Mouse (Mus musculus): ENCODE data around the gene Heatr3. TPM values are rescaled to one million over a fixed set of nuclear protein-coding genes. Genes with fewer than 3 reads are reported as not detected.

The Heatr3 gene
- polyA plus RNA-seq (2014; fragmentation: Nextera tagmentation; extraction: Ambion mirVana): 30.7 and 39.9 TPM in 2 replicates

- H3K4me3 ChIP-seq (replicated peaks; ENCODE audit: low read depth, low read length): peak within 1 kb of the TSS; percentile 93
- H3K4me1 ChIP-seq (ENCODE audit: control insufficient read depth, insufficient read depth, low read length): peaks cover 12% of the 10 kb centered on the region
- H3K27me3 ChIP-seq (ENCODE audit: control insufficient read depth, insufficient read depth, low read length): no peaks in the 10 kb centered on the region
- no peaks in the 10 kb centered on the region for H3K9me3 ChIP-seq (ENCODE audit: control insufficient read depth, low read length)
- peak within 1 kb of the TSS; percentile 96 for H3K27ac ChIP-seq (replicated peaks; ENCODE audit: low read depth, low read length)
- H3K36me3 ChIP-seq (ENCODE audit: control insufficient read depth, insufficient read depth, low read length): peaks cover 57% of the 10 kb centered on the region
- under 1% methylated on average over 79 of the region's 79 CpGs for WGBS
- DNase-seq (peak; percentile 97), ATAC-seq (ENCODE audit: low FRiP score, low TSS enrichment) (peak; percentile 98)
- H3K9ac ChIP-seq (replicated peaks; ENCODE audit: low read length): peak within 1 kb of the TSS; percentile 84
- H3K4me2 ChIP-seq (ENCODE audit: low read length): peak within 1 kb of the TSS; percentile 74
Observed at GRCm38 (mm10) chr8:88137748-88138484, at the start of gene Heatr3. Gene Heatr3 (plus strand): TSS chr8:88137855.

DNA sequence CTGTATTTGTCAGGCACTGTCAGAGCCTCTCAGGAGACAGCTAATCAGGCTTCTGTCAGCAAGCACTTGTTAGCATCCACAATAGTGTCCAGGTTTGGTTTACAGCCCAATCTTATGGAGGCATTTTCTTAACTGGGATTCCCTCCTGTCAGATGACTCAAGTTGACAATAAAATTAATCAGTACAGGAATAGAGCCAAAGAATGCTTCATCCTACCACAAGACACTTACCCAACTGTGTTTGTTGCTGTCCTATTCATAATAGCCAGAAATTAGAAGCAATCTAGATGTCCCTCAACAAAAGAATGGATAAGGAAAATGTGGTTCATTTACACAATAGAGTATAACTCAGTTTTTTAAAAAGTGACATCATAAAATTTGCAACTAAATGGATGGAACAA lies 49.6 kb upstream of the Heatr3 start:
- Histone ChIP-seq H3K27ac (replicated peaks; ENCODE audit: low read depth, low read length) (no peak overlapping the region), H3K27me3 (ENCODE audit: control insufficient read depth, insufficient read depth, low read length) (no peaks in the 10 kb centered on the region), H3K36me3 (ENCODE audit: control insufficient read depth, insufficient read depth, low read length) (no peaks in the 10 kb centered on the region), H3K4me2 (ENCODE audit: low read length) (no peak overlapping the region), H3K9ac (replicated peaks; ENCODE audit: low read length) (no peak overlapping the region), H3K4me1 (ENCODE audit: control insufficient read depth, insufficient read depth, low read length) (no peaks in the 10 kb centered on the region), H3K4me3 (replicated peaks; ENCODE audit: low read depth, low read length) (no peak overlapping the region), H3K9me3 (ENCODE audit: control insufficient read depth, low read length) (no peaks in the 10 kb centered on the region)
- ATAC-seq (ENCODE audit: low FRiP score, low TSS enrichment) (no peak), DNase-seq (no peak)

GRCm38 (mm10) chr8:88091661-88092060 lies 46.0 kb upstream of the Heatr3 start:
- ATAC-seq (ENCODE audit: low FRiP score, low TSS enrichment) (no peak), DNase-seq (no peak)
- Histone ChIP-seq H3K36me3 (ENCODE audit: control insufficient read depth, insufficient read depth, low read length) (no peaks in the 10 kb centered on the region), H3K27ac (replicated peaks; ENCODE audit: low read depth, low read length) (no peak overlapping the region), H3K4me1 (ENCODE audit: control insufficient read depth, insufficient read depth, low read length) (no peaks in the 10 kb centered on the region), H3K9ac (replicated peaks; ENCODE audit: low read length) (no peak overlapping the region), H3K4me2 (ENCODE audit: low read length) (no peak overlapping the region), H3K4me3 (replicated peaks; ENCODE audit: low read depth, low read length) (no peak overlapping the region), H3K9me3 (ENCODE audit: control insufficient read depth, low read length) (no peaks in the 10 kb centered on the region), H3K27me3 (ENCODE audit: control insufficient read depth, insufficient read depth, low read length) (no peaks in the 10 kb centered on the region)
- WGBS: 89% methylated on average over 2 of the region's 2 CpGs

DNA sequence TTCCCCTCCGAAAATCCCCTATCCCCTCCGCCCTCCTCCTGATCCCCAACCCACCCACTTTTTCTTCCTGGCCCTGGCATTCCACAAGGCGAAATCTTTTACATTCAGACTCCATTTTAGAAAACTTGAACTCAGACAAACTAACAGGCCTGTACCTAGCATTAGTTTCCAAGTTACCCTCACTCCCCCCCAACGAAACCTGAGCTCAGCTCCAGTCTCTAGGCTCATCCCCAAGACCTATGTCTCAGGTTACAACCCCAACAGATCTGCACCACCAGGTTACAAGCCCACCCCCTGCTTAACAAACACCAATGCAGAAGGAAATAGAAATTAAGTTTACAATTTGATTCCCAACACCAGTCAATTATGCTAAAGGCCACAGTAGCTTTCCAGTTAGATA lies 44.3 kb upstream of the Heatr3 start:
- H3K27ac ChIP-seq (replicated peaks; ENCODE audit: low read depth, low read length): no peak overlapping the region
- H3K9me3 ChIP-seq (ENCODE audit: control insufficient read depth, low read length): no peaks in the 10 kb centered on the region
- H3K27me3 ChIP-seq (ENCODE audit: control insufficient read depth, insufficient read depth, low read length): no peaks in the 10 kb centered on the region
- no peaks in the 10 kb centered on the region for H3K36me3 ChIP-seq (ENCODE audit: control insufficient read depth, insufficient read depth, low read length)
- ATAC-seq (ENCODE audit: low FRiP score, low TSS enrichment) (no peak), DNase-seq (no peak)
- H3K4me2 ChIP-seq (ENCODE audit: low read length): no peak overlapping the region
- 71% methylated on average over 4 of the region's 4 CpGs for WGBS
- H3K4me3 ChIP-seq (replicated peaks; ENCODE audit: low read depth, low read length): no peak overlapping the region
- H3K4me1 ChIP-seq (ENCODE audit: control insufficient read depth, insufficient read depth, low read length): no peaks in the 10 kb centered on the region
- no peak overlapping the region for H3K9ac ChIP-seq (replicated peaks; ENCODE audit: low read length)

DNA sequence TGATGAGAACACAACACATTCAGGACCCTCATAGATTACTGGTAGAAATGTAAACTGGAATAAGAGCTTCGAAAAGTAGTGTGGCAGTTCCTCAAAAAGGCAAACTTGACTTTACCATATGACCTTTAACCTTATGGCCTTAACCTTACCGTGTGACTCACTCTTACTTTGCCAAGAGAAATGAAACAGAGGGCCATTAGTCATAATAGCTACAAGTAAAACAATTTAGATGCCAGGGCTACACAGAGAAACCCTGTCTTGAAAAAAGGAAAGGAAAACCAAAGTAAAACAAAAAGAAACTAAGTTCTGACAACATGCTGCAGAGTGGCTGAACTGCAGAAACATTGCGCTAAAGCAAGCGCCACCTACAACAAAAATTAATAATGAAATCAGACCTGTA lies 38.8 kb upstream of the Heatr3 start:
- no peaks in the 10 kb centered on the region for H3K36me3 ChIP-seq (ENCODE audit: control insufficient read depth, insufficient read depth, low read length)
- 93% methylated on average over 4 of the region's 4 CpGs for WGBS

GRCm38 (mm10) chr8:88099526-88099925 lies 38.1 kb upstream of the Heatr3 start:
- no peaks in the 10 kb centered on the region for H3K9me3 ChIP-seq (ENCODE audit: control insufficient read depth, low read length)
- H3K4me1 ChIP-seq (ENCODE audit: control insufficient read depth, insufficient read depth, low read length): no peaks in the 10 kb centered on the region
- WGBS: 0% methylated on average over 1 of the region's 1 CpGs
- no peak overlapping the region for H3K4me2 ChIP-seq (ENCODE audit: low read length)
- H3K36me3 ChIP-seq (ENCODE audit: control insufficient read depth, insufficient read depth, low read length): no peaks in the 10 kb centered on the region
- no peak overlapping the region for H3K4me3 ChIP-seq (replicated peaks; ENCODE audit: low read depth, low read length)
- no peak overlapping the region for H3K9ac ChIP-seq (replicated peaks; ENCODE audit: low read length)
- DNase-seq (peak; percentile 80), ATAC-seq (ENCODE audit: low FRiP score, low TSS enrichment) (no peak)
- no peaks in the 10 kb centered on the region for H3K27me3 ChIP-seq (ENCODE audit: control insufficient read depth, insufficient read depth, low read length)
- no peak overlapping the region for H3K27ac ChIP-seq (replicated peaks; ENCODE audit: low read depth, low read length)

More for the DNA sequence above, 38.8 kb upstream of the Heatr3 start:
- no peaks in the 10 kb centered on the region for H3K4me1 ChIP-seq (ENCODE audit: control insufficient read depth, insufficient read depth, low read length)
- no peaks in the 10 kb centered on the region for H3K9me3 ChIP-seq (ENCODE audit: control insufficient read depth, low read length)
- DNase-seq (no peak), ATAC-seq (ENCODE audit: low FRiP score, low TSS enrichment) (no peak)
- no peaks in the 10 kb centered on the region for H3K27me3 ChIP-seq (ENCODE audit: control insufficient read depth, insufficient read depth, low read length)
- no peak overlapping the region for H3K9ac ChIP-seq (replicated peaks; ENCODE audit: low read length)
- no peak overlapping the region for H3K27ac ChIP-seq (replicated peaks; ENCODE audit: low read depth, low read length)
- H3K4me2 ChIP-seq (ENCODE audit: low read length): no peak overlapping the region
- H3K4me3 ChIP-seq (replicated peaks; ENCODE audit: low read depth, low read length): no peak overlapping the region

DNA sequence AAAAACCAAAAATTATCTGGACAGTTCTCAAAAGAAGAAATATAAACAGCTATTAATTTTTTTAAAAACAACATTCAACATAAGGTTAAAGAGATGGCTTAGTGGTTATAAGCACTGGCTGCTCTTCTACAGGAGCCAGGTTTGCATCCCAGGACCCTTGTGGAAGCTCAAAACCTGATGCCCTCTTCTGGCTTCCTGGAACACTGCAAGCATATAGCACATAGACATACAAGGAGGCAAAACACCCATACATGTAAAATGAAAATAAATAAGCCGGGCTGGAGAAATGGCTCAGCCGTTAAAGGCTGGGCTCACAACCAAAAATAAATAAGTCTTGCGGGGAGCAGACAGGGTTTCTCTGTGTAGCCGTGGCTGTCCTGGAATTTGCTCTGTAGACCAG lies 28.4 kb upstream of the Heatr3 start:
- H3K4me3 ChIP-seq (replicated peaks; ENCODE audit: low read depth, low read length): no peak overlapping the region
- no peak overlapping the region for H3K27ac ChIP-seq (replicated peaks; ENCODE audit: low read depth, low read length)
- H3K4me2 ChIP-seq (ENCODE audit: low read length): no peak overlapping the region
- WGBS: 95% methylated on average over 4 of the region's 4 CpGs
- H3K9ac ChIP-seq (replicated peaks; ENCODE audit: low read length): no peak overlapping the region
- H3K4me1 ChIP-seq (ENCODE audit: control insufficient read depth, insufficient read depth, low read length): no peaks in the 10 kb centered on the region
- H3K36me3 ChIP-seq (ENCODE audit: control insufficient read depth, insufficient read depth, low read length): no peaks in the 10 kb centered on the region
- H3K27me3 ChIP-seq (ENCODE audit: control insufficient read depth, insufficient read depth, low read length): no peaks in the 10 kb centered on the region
- ATAC-seq (ENCODE audit: low FRiP score, low TSS enrichment): no peak
- DNase-seq: no peak
- no peaks in the 10 kb centered on the region for H3K9me3 ChIP-seq (ENCODE audit: control insufficient read depth, low read length)

DNA sequence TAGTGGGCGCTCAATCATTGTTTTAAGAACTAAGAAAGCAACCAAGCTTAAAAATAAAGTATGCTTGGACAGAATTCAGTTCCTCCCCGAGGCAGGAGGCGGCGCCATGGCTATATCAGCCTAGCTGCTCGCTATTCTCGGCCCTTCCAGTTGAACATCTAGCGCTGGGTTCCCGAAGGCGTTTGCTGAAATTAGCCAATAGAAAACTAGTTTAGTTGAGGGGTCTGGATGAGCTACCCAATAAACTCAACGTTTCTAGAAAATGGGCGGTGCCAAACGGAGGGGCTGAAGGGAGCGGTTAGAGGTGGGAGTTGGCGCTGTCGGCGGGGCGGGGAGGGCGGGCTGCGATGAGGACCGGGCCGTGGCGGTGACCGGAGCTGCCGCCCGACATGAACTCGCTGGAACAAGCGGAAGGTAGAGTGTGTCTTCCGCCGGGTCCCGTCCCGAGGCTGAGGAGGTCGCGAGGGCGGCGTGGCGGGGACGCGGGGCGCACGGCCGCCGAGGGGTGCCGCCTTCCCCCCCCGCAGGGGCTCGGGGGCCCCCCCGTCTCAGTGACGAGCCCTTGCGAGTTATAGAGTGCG lies 19.1 kb upstream of the Heatr3 start, which contains the start of gene Cnep1r1:
Gene Cnep1r1, plus strand, starts transcription at position 314 of the 581 bp plus-strand sequence.
- H3K4me2 ChIP-seq (ENCODE audit: low read length): peak within 1 kb of the TSS; percentile 73
- WGBS: under 1% methylated on average over 49 of the region's 49 CpGs

GRCm38 (mm10) chr8:88119076-88119475 lies 18.6 kb upstream of the Heatr3 start:
- ATAC-seq (ENCODE audit: low FRiP score, low TSS enrichment) (no peak), DNase-seq (peak; percentile 5)
- Histone ChIP-seq H3K9me3 (ENCODE audit: control insufficient read depth, low read length) (no peaks in the 10 kb centered on the region), H3K4me2 (ENCODE audit: low read length) (peak overlapping the region; percentile 73), H3K4me1 (ENCODE audit: control insufficient read depth, insufficient read depth, low read length) (peaks cover 6% of the 10 kb centered on the region; the same call in 1 of the 2 replicates), H3K36me3 (ENCODE audit: control insufficient read depth, insufficient read depth, low read length) (peaks cover 19% of the 10 kb centered on the region), H3K4me3 (replicated peaks; ENCODE audit: low read depth, low read length) (peak overlapping the region; percentile 82), H3K27ac (replicated peaks; ENCODE audit: low read depth, low read length) (no peak overlapping the region), H3K9ac (replicated peaks; ENCODE audit: low read length) (peak overlapping the region; percentile 77), H3K27me3 (ENCODE audit: control insufficient read depth, insufficient read depth, low read length) (no peaks in the 10 kb centered on the region)
- WGBS: under 1% methylated on average over 11 of the region's 11 CpGs

More for the DNA sequence above, 19.1 kb upstream of the Heatr3 start, which contains the start of gene Cnep1r1:
- Histone ChIP-seq H3K27ac (replicated peaks; ENCODE audit: low read depth, low read length) (peak within 1 kb of the TSS; percentile 63; the same call in 1 of the 2 replicates), H3K27me3 (ENCODE audit: control insufficient read depth, insufficient read depth, low read length) (no peaks in the 10 kb centered on the region), H3K4me3 (replicated peaks; ENCODE audit: low read depth, low read length) (peak within 1 kb of the TSS; percentile 82), H3K9ac (replicated peaks; ENCODE audit: low read length) (peak within 1 kb of the TSS; percentile 77), H3K36me3 (ENCODE audit: control insufficient read depth, insufficient read depth, low read length) (peaks cover 19% of the 10 kb centered on the region), H3K9me3 (ENCODE audit: control insufficient read depth, low read length) (no peaks in the 10 kb centered on the region), H3K4me1 (ENCODE audit: control insufficient read depth, insufficient read depth, low read length) (peaks cover 6% of the 10 kb centered on the region; the same call in 1 of the 2 replicates)
- DNase-seq: peak; percentile 95
- peak; percentile 99 for ATAC-seq (ENCODE audit: low FRiP score, low TSS enrichment)

All from midbrain, embryonic 14.5 days (tissue).